Mouse (Mus musculus): ENCODE data around the gene Trim59. TPM values are rescaled to one million over a fixed set of nuclear protein-coding genes. Genes with fewer than 3 reads are reported as not detected.

Trim59 gene
- polyA plus RNA-seq, 1 experiment = 9.3 TPM

DNA sequence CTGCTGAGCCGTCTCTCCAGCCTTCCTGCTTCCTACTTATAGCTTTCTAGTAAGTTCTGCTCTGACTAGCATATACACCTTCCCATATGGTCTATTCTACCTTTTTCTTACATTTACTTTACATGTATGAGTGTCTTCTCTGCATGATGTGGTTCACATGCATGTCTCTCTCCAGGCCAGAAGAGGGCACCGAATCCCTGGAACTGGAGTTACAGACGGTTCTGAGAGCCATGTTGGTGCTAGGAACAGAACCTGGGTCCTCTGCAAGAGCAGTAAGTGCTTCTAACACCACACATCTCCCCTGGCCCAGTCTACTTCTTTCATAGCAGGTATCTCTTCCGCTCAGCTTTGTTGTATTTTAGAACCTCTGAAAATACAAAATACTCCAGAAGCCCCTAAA is 41.8 kb downstream of the Trim59 start:
- Histone ChIP-seq H3K36me3 (ENCODE audit: control insufficient read depth, insufficient read depth, low read length) (peaks cover 8% of the 10 kb centered on the region; the same call in 1 of the 2 replicates), H3K27me3 (ENCODE audit: control insufficient read depth, insufficient read depth, low read length) (no peaks in the 10 kb centered on the region), H3K4me3 (ENCODE audit: control insufficient read depth, insufficient read depth, low read length) (no peak overlapping the region), H3K27ac (ENCODE audit: control insufficient read depth, insufficient read depth, low read length) (no peak overlapping the region), H3K4me1 (replicated peaks; ENCODE audit: control insufficient read depth, insufficient read depth, low read length) (peaks cover 3% of the 10 kb centered on the region; the same call in 1 of the 2 replicates)
- TF ChIP-seq CTCF (IDR thresholded peaks at IDR 0.05; ENCODE audit: borderline replicate concordance, control insufficient read depth, extremely low read depth, insufficient read depth, low read length, poor library complexity) (no peak), POLR2A (IDR thresholded peaks at IDR 0.05; ENCODE audit: control insufficient read depth, extremely low read depth, insufficient read depth, low read length, poor library complexity) (no peak)
- no peak for DNase-seq
- WGBS = 92% methylated on average over 4 of the region's 4 CpGs

DNA sequence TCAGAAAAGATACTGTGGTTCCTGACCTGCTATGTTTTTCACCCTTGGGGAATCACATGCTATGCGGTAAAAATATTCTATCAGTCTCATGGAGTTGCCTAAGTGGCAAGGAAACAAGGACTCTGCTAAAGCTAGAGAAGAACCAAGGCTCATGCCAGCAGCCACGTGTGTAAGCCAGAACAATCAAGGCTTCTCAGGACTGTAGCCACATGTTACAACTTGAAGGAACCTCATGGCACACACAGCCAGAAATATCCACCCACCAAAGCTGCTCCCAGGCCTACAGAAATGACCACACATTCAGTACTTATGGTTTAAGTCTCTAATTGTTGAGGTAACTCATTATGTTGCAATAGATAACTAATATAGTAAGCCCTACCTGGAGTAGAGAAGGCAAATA is 58.0 kb downstream of the Trim59 start:
- Histone ChIP-seq H3K27me3 (ENCODE audit: control insufficient read depth, insufficient read depth, low read length) (no peaks in the 10 kb centered on the region), H3K27ac (ENCODE audit: control insufficient read depth, insufficient read depth, low read length) (no peak overlapping the region), H3K36me3 (ENCODE audit: control insufficient read depth, insufficient read depth, low read length) (peaks cover 40% of the 10 kb centered on the region), H3K4me3 (ENCODE audit: control insufficient read depth, insufficient read depth, low read length) (no peak overlapping the region), H3K4me1 (replicated peaks; ENCODE audit: control insufficient read depth, insufficient read depth, low read length) (no peaks in the 10 kb centered on the region)
- DNase-seq = no peak
- TF ChIP-seq POLR2A (IDR thresholded peaks at IDR 0.05; ENCODE audit: control insufficient read depth, extremely low read depth, insufficient read depth, low read length, poor library complexity) = no peak
- TF ChIP-seq CTCF (IDR thresholded peaks at IDR 0.05; ENCODE audit: borderline replicate concordance, control insufficient read depth, extremely low read depth, insufficient read depth, low read length, poor library complexity) = no peak
- WGBS = 88% methylated on average over 2 of the region's 2 CpGs

Other genes starting within 250 kb of the Trim59 start
- gene 1110032F04Rik, start 175.2 kb downstream of the Trim59 start, polyA plus RNA-seq (2012; rRNA removed) = 5.8 and 7.7 TPM in 2 replicates
- 20.8 and 21.3 TPM in 2 replicates for gene Ift80, start 40.2 kb downstream of the Trim59 start, polyA plus RNA-seq (2012; rRNA removed)
- 40.6 and 69.2 TPM in 2 replicates for gene Smc4, start 40.0 kb downstream of the Trim59 start, polyA plus RNA-seq (2012; rRNA removed)
- gene Kpna4, start 82.4 kb upstream of the Trim59 start, polyA plus RNA-seq (2012; rRNA removed) = 20.5 and 21.6 TPM in 2 replicates
- gene Arl14, start 177.7 kb upstream of the Trim59 start, polyA plus RNA-seq (2012; rRNA removed) = not detected in 2 replicates